Mouse (Mus musculus) megakaryocyte, embryonic 14.5 days (primary cell): ENCODE data around the gene Gm20388.

Experiments
- FLI1 ChIP-seq: IDR thresholded peaks from 2 replicates; pipeline ENCODE4 v1.6.1; 2012; ENCODE audit warnings: low read length, inconsistent platforms, mixed read lengths
- GATA1 ChIP-seq: IDR thresholded peaks from 3 replicates; pipeline ENCODE4 v1.6.1; 2012; ENCODE audit warnings: mixed read lengths, low read length, inconsistent platforms, borderline replicate concordance

- TF ChIP-seq GATA1 = no peak
- no peak for TF ChIP-seq FLI1
Measured at GRCm38 (mm10) chr8:120535452-120536305, 625.0 kb downstream of the Gm20388 start.
